Mouse (Mus musculus) liver, adult (tissue): ENCODE measurements around the gene Hacd4.

ENCODE experiments used
- GATA4 ChIP-seq: IDR thresholded peaks from 2 replicates; pipeline ENCODE4 v1.6.1; 2014; ENCODE audit warnings: mild to moderate bottlenecking, low read length; ENCODE audit not compliant: insufficient replicate concordance

Gene Hacd4

GRCm38 (mm10) chr4:88438326-88438989 lies at the start of gene Hacd4:
TSS of gene Hacd4 (minus strand) at chr4:88438928.
- TF ChIP-seq GATA4: no peak

GRCm38 (mm10) chr4:88488107-88488506 lies 49.4 kb upstream of the Hacd4 start:
- TF ChIP-seq GATA4: no peak

- no peak for TF ChIP-seq GATA4
These were observed 41.4 kb upstream of the Hacd4 start for GRCm38 (mm10) chr4:88480130-88480529.

- no peak for TF ChIP-seq GATA4
These were observed 40.1 kb upstream of the Hacd4 start for GRCm38 (mm10) chr4:88478809-88479186.

- TF ChIP-seq GATA4: no peak
These were observed 39.6 kb upstream of the Hacd4 start for GRCm38 (mm10) chr4:88478177-88478808.

GRCm38 (mm10) chr4:88476511-88477210 lies 37.9 kb upstream of the Hacd4 start:
- no peak; the same call in 1 of the 2 replicates for TF ChIP-seq GATA4

- TF ChIP-seq GATA4: no peak
These were observed 37.4 kb upstream of the Hacd4 start for GRCm38 (mm10) chr4:88476084-88476483.

GRCm38 (mm10) chr4:88471528-88471927 lies 32.8 kb upstream of the Hacd4 start:
- no peak for TF ChIP-seq GATA4

- TF ChIP-seq GATA4: no peak
These were observed 25.8 kb upstream of the Hacd4 start for GRCm38 (mm10) chr4:88464574-88464973.

GRCm38 (mm10) chr4:88462981-88463646 lies 24.4 kb upstream of the Hacd4 start:
- TF ChIP-seq GATA4: no peak

- no peak for TF ChIP-seq GATA4
These were observed 23.8 kb upstream of the Hacd4 start for GRCm38 (mm10) chr4:88462501-88462900.

- no peak for TF ChIP-seq GATA4
These were observed 22.6 kb upstream of the Hacd4 start for GRCm38 (mm10) chr4:88461315-88461714.

GRCm38 (mm10) chr4:88458673-88459072 lies 19.9 kb upstream of the Hacd4 start:
- no peak for TF ChIP-seq GATA4

- no peak for TF ChIP-seq GATA4
These were observed 19.4 kb upstream of the Hacd4 start for GRCm38 (mm10) chr4:88458093-88458492.

GRCm38 (mm10) chr4:88450087-88450765 lies 11.5 kb upstream of the Hacd4 start:
- TF ChIP-seq GATA4: no peak

GRCm38 (mm10) chr4:88448976-88449375 lies 10.2 kb upstream of the Hacd4 start:
- no peak for TF ChIP-seq GATA4

- no peak for TF ChIP-seq GATA4
These were observed 2.1 kb upstream of the Hacd4 start for GRCm38 (mm10) chr4:88440814-88441213.
